Mouse (Mus musculus) hindbrain, embryonic 13.5 days (tissue): ENCODE measurements around the gene Vhl. TPM values are rescaled to one million over a fixed set of nuclear protein-coding genes. Genes with fewer than 3 reads are reported as not detected.
"Not testable (repeated sequence)": the region's sequence is repeated elsewhere in the genome, so short reads cannot be mapped to it uniquely, and the experiment has no call there.

Experiments
- ATAC-seq: fragments of 200-750 bp; cut with Nextera tagmentation; 2 replicates; pipeline ENCODE4 v1.8.0; 2017; ENCODE audit warnings: moderate TSS enrichment; ENCODE audit not compliant: low FRiP score
- H3K27ac ChIP-seq: fragments of 300-500 bp; sonication (generic); 2 replicates; pipeline ENCODE4 v1.5.1; 2015; ENCODE audit warnings: inconsistent platforms, mild to moderate bottlenecking, moderate library complexity
- H3K27me3 ChIP-seq: fragments of 300-500 bp; sonication (generic); 2 replicates; pipeline ENCODE4 v1.6.1; 2015; ENCODE audit warnings: mild to moderate bottlenecking, inconsistent platforms
- H3K36me3 ChIP-seq: fragments of 300-500 bp; sonication (generic); 2 replicates; pipeline ENCODE4 v1.6.1; 2015; ENCODE audit warnings: mild to moderate bottlenecking, inconsistent platforms
- H3K4me1 ChIP-seq: fragments of 300-500 bp; sonication (generic); replicated peaks from 2 replicates; pipeline ENCODE4 v1.6.1; 2015; ENCODE audit warnings: inconsistent platforms
- H3K4me2 ChIP-seq: fragments of 300-500 bp; sonication (generic); 2 replicates; pipeline ENCODE4 v1.6.1; 2015; ENCODE audit warnings: inconsistent platforms, mild to moderate bottlenecking, moderate library complexity
- H3K4me3 ChIP-seq: fragments of 300-500 bp; sonication (generic); 2 replicates; pipeline ENCODE4 v1.5.1; 2015; ENCODE audit warnings: mild to moderate bottlenecking, inconsistent platforms
- H3K9ac ChIP-seq: fragments of 300-500 bp; sonication (generic); 2 replicates; pipeline ENCODE4 v1.6.1; 2015; ENCODE audit warnings: mild to moderate bottlenecking, inconsistent platforms
- H3K9me3 ChIP-seq: fragments of 300-500 bp; sonication (generic); 2 replicates; pipeline ENCODE4 v1.6.1; 2016; ENCODE audit warnings: inconsistent platforms
- WGBS: fragments of 180-500 bp; shearing (Covaris S2); methylation state at CpG from one replicate; pipeline ENCODE4 v1.1.7; 2015; 5-methylcytosine and 5-hydroxymethylcytosine counted together
- polyA plus RNA-seq: library from polyadenylated mRNA; unstranded; fragments of >200 nt; fragmentation: Nextera tagmentation; extraction: Ambion mirVana; gene quantifications from 2 replicates; pipeline ENCODE4 v1.2.1, GENCODE M21; 2015

Vhl gene
- polyA plus RNA-seq, 1 experiment from 2014 or later = 65.0 TPM

- Histone ChIP-seq H3K27me3 (no peaks in the 10 kb centered on the region), H3K9me3 (no peaks in the 10 kb centered on the region), H3K36me3 (no peaks in the 10 kb centered on the region), H3K4me1 (peaks cover 3% of the 10 kb centered on the region; the same call in 1 of the 2 replicates), H3K4me2 (no peak overlapping the region), H3K27ac (no peak overlapping the region), H3K4me3 (no peak overlapping the region), H3K9ac (no peak overlapping the region)
- 68% methylated on average over 7 of the region's 7 CpGs for WGBS
- no peak for ATAC-seq
Observed at GRCm38 (mm10) chr6:113669821-113670220, 46.1 kb downstream of the Vhl start.

- not testable (repeated sequence) for H3K4me2 ChIP-seq, ATAC-seq, H3K9ac ChIP-seq, H3K27ac ChIP-seq, H3K4me1 ChIP-seq, H3K36me3 ChIP-seq, H3K4me3 ChIP-seq, H3K27me3 ChIP-seq, H3K9me3 ChIP-seq
- WGBS = 90% methylated on average over 1 of the region's 1 CpGs
Observed at GRCm38 (mm10) chr6:113672029-113672428, 48.3 kb downstream of the Vhl start.

- H3K36me3 ChIP-seq = no peaks in the 10 kb centered on the region
- no peak overlapping the region for H3K27ac ChIP-seq
- H3K4me1 ChIP-seq = peaks cover 3% of the 10 kb centered on the region; the same call in 1 of the 2 replicates
- ATAC-seq = no peak
- H3K4me2 ChIP-seq = no peak overlapping the region
- no peak overlapping the region for H3K4me3 ChIP-seq
- H3K9me3 ChIP-seq = no peaks in the 10 kb centered on the region
- 87% methylated on average over 6 of the region's 6 CpGs for WGBS
- H3K9ac ChIP-seq = no peak overlapping the region
- H3K27me3 ChIP-seq = no peaks in the 10 kb centered on the region
Observed at GRCm38 (mm10) chr6:113672989-113673388, 49.2 kb downstream of the Vhl start.

GRCm38 (mm10) chr6:113675234-113675633 lies 51.5 kb downstream of the Vhl start:
- no peak overlapping the region for H3K9ac ChIP-seq
- 91% methylated on average over 4 of the region's 4 CpGs for WGBS
- no peaks in the 10 kb centered on the region for H3K4me1 ChIP-seq
- H3K4me3 ChIP-seq = no peak overlapping the region
- no peaks in the 10 kb centered on the region for H3K27me3 ChIP-seq
- H3K27ac ChIP-seq = no peak overlapping the region
- no peak overlapping the region for H3K4me2 ChIP-seq
- no peaks in the 10 kb centered on the region for H3K36me3 ChIP-seq
- H3K9me3 ChIP-seq = no peaks in the 10 kb centered on the region
- no peak for ATAC-seq

GRCm38 (mm10) chr6:113675991-113676390 lies 52.2 kb downstream of the Vhl start:
- no peak overlapping the region for H3K4me3 ChIP-seq
- no peak for ATAC-seq
- H3K9ac ChIP-seq = no peak overlapping the region
- no peaks in the 10 kb centered on the region for H3K9me3 ChIP-seq
- no peak overlapping the region for H3K27ac ChIP-seq
- H3K4me1 ChIP-seq = no peaks in the 10 kb centered on the region
- H3K27me3 ChIP-seq = no peaks in the 10 kb centered on the region
- no peak overlapping the region for H3K4me2 ChIP-seq
- H3K36me3 ChIP-seq = no peaks in the 10 kb centered on the region
- WGBS = 94% methylated on average over 9 of the region's 9 CpGs

GRCm38 (mm10) chr6:113677070-113677734 lies 53.4 kb downstream of the Vhl start:
- Histone ChIP-seq H3K27me3 (no peaks in the 10 kb centered on the region), H3K27ac (no peak overlapping the region), H3K36me3 (no peaks in the 10 kb centered on the region), H3K4me2 (no peak overlapping the region), H3K9ac (no peak overlapping the region), H3K9me3 (no peaks in the 10 kb centered on the region), H3K4me3 (no peak overlapping the region), H3K4me1 (no peaks in the 10 kb centered on the region)
- 79% methylated on average over 14 of the region's 14 CpGs for WGBS
- ATAC-seq = no peak

GRCm38 (mm10) chr6:113678246-113679012 lies 54.7 kb downstream of the Vhl start:
- H3K27ac ChIP-seq = no peak overlapping the region
- no peaks in the 10 kb centered on the region for H3K36me3 ChIP-seq
- no peak overlapping the region for H3K9ac ChIP-seq
- H3K4me2 ChIP-seq = no peak overlapping the region
- H3K9me3 ChIP-seq = no peaks in the 10 kb centered on the region
- 77% methylated on average over 14 of the region's 14 CpGs for WGBS
- H3K4me3 ChIP-seq = no peak overlapping the region
- no peaks in the 10 kb centered on the region for H3K27me3 ChIP-seq
- no peak for ATAC-seq
- no peaks in the 10 kb centered on the region for H3K4me1 ChIP-seq

- H3K9me3 ChIP-seq = no peaks in the 10 kb centered on the region
- no peaks in the 10 kb centered on the region for H3K4me1 ChIP-seq
- no peaks in the 10 kb centered on the region for H3K27me3 ChIP-seq
- WGBS = 81% methylated on average over 9 of the region's 9 CpGs
- no peak overlapping the region for H3K9ac ChIP-seq
- H3K27ac ChIP-seq = no peak overlapping the region
- no peak for ATAC-seq
- no peak overlapping the region for H3K4me3 ChIP-seq
- no peak overlapping the region for H3K4me2 ChIP-seq
- H3K36me3 ChIP-seq = no peaks in the 10 kb centered on the region
Observed at GRCm38 (mm10) chr6:113679993-113680566, 56.3 kb downstream of the Vhl start.

Other genes starting within 250 kb of the Vhl start
- gene Tada3, start 246.1 kb upstream of the Vhl start, polyA plus RNA-seq = 70.0 and 70.6 TPM in 2 replicates
- gene Arpc4, start 245.8 kb upstream of the Vhl start, polyA plus RNA-seq = 416 and 430 TPM in 2 replicates
- gene Ttll3, start 234.7 kb upstream of the Vhl start, polyA plus RNA-seq = 11.8 TPM in 2 replicates
- gene Rpusd3, start 204.6 kb upstream of the Vhl start, polyA plus RNA-seq = 17.5 and 19.5 TPM in 2 replicates
- not detected in 2 replicates for gene Cidec, start 188.2 kb upstream of the Vhl start, polyA plus RNA-seq
- gene Jagn1, start 181.4 kb upstream of the Vhl start, polyA plus RNA-seq = 92.9 and 96.9 TPM in 2 replicates
- gene Il17re, start 165.5 kb upstream of the Vhl start, polyA plus RNA-seq = 0.09 and 0.17 TPM in 2 replicates
- 2.0 and 2.4 TPM in 2 replicates for gene Il17rc, start 152.5 kb upstream of the Vhl start, polyA plus RNA-seq
- gene Creld1, start 140.7 kb upstream of the Vhl start, polyA plus RNA-seq = 67.2 and 72.4 TPM in 2 replicates
- 5.3 and 7.1 TPM in 2 replicates for gene Prrt3, start 122.0 kb upstream of the Vhl start, polyA plus RNA-seq
- gene Emc3, start 92.3 kb upstream of the Vhl start, polyA plus RNA-seq = 105 and 110 TPM in 2 replicates
- gene Fancd2, start 92.3 kb upstream of the Vhl start, polyA plus RNA-seq = 3.0 and 3.2 TPM in 2 replicates
- 0.19 and 0.23 TPM in 2 replicates for gene Fancd2os, start 23.2 kb upstream of the Vhl start, polyA plus RNA-seq
- 235 and 248 TPM in 2 replicates for gene Brk1, start 19.2 kb upstream of the Vhl start, polyA plus RNA-seq
- gene Irak2, start 14.5 kb downstream of the Vhl start, polyA plus RNA-seq = 1.7 and 2.1 TPM in 2 replicates
- gene Tatdn2, start 73.1 kb downstream of the Vhl start, polyA plus RNA-seq = 0.72 and 0.83 TPM in 2 replicates
- 0.29 TPM in 1 of 2 replicates, not detected in the other for gene Ghrl, start 95.9 kb downstream of the Vhl start, polyA plus RNA-seq
- 216 and 218 TPM in 2 replicates for gene Sec13, start 116.8 kb downstream of the Vhl start, polyA plus RNA-seq